Mouse (Mus musculus): ENCODE data around the gene Gm49383.
"Not testable (repeated sequence)": the region's sequence is repeated elsewhere in the genome, so short reads cannot be mapped to it uniquely, and the experiment has no call there.

Gene Gm49383

GRCm38 (mm10) chr12:69164904-69165303 is 32.0 kb downstream of the Gm49383 start:
- DNase-seq (ENCODE audit: low spot score), result no peak

GRCm38 (mm10) chr12:69163586-69163985 is 33.3 kb downstream of the Gm49383 start:
- DNase-seq (ENCODE audit: low spot score), result not testable (repeated sequence)

- not testable (repeated sequence) for DNase-seq (ENCODE audit: low spot score)
Measured at GRCm38 (mm10) chr12:69160677-69161076, 36.2 kb downstream of the Gm49383 start.

- DNase-seq (ENCODE audit: low spot score), result peak; percentile 91
Measured at GRCm38 (mm10) chr12:69159578-69159940, 37.3 kb downstream of the Gm49383 start.

- peak; percentile 100 for DNase-seq (ENCODE audit: low spot score)
Measured at GRCm38 (mm10) chr12:69158765-69159577, 37.9 kb downstream of the Gm49383 start, which contains the start of gene Rps29. Rps29 (minus strand) TSS chr12:69159186.

- peak; percentile 40 for DNase-seq (ENCODE audit: low spot score)
Measured at GRCm38 (mm10) chr12:69158366-69158764, 38.5 kb downstream of the Gm49383 start.

- no peak for DNase-seq (ENCODE audit: low spot score)
Measured at GRCm38 (mm10) chr12:69157107-69157506, 39.8 kb downstream of the Gm49383 start.

GRCm38 (mm10) chr12:69156436-69156835 is 40.5 kb downstream of the Gm49383 start:
- no peak for DNase-seq (ENCODE audit: low spot score)

GRCm38 (mm10) chr12:69155923-69156322 is 41.0 kb downstream of the Gm49383 start:
- no peak for DNase-seq (ENCODE audit: low spot score)

GRCm38 (mm10) chr12:69150049-69150448 is 46.9 kb downstream of the Gm49383 start:
- DNase-seq (ENCODE audit: low spot score), result no peak

GRCm38 (mm10) chr12:69147166-69147735 is 49.7 kb downstream of the Gm49383 start:
- DNase-seq (ENCODE audit: low spot score), result no peak

- no peak for DNase-seq (ENCODE audit: low spot score)
Measured at GRCm38 (mm10) chr12:69143460-69143859, 53.4 kb downstream of the Gm49383 start.

GRCm38 (mm10) chr12:69139841-69140240 is 57.1 kb downstream of the Gm49383 start:
- DNase-seq (ENCODE audit: low spot score), result no peak

- no peak for DNase-seq (ENCODE audit: low spot score)
Measured at GRCm38 (mm10) chr12:69139201-69139600, 57.7 kb downstream of the Gm49383 start.
